Mouse (Mus musculus) limb, embryonic 14.5 days (tissue): Measurements from ENCODE around the gene Ptk6. TPM values are rescaled to one million over a fixed set of nuclear protein-coding genes. Genes with fewer than 3 reads are reported as not detected.

Source experiments
- ATAC-seq: fragments of 200-750 bp; cut with Nextera tagmentation; 2 replicates; pipeline ENCODE4 v1.8.0; 2017; ENCODE audit warnings: low read depth, moderate number of reproducible peaks, moderate TSS enrichment; ENCODE audit not compliant: low FRiP score
- DNase-seq: peaks from one replicate; pipeline ENCODE4 v3.0.0-alpha.2; 2015; ENCODE audit warnings: low spot score
- H3K27ac ChIP-seq: fragments of 300-500 bp; sonication (generic); replicated peaks from 2 replicates; pipeline ENCODE4 v1.5.1; 2014; ENCODE audit warnings: low read depth, mild to moderate bottlenecking, low read length, moderate library complexity, mixed read lengths
- H3K27me3 ChIP-seq: fragments of 300-500 bp; sonication (generic); 2 replicates; pipeline ENCODE4 v1.6.1; 2014; ENCODE audit warnings: low read length, mixed read lengths; ENCODE audit not compliant: control insufficient read depth, insufficient read depth
- H3K36me3 ChIP-seq: fragments of 300-500 bp; sonication (generic); 2 replicates; pipeline ENCODE4 v1.6.1; 2014; ENCODE audit warnings: mild to moderate bottlenecking, low read length, moderate library complexity, mixed read lengths; ENCODE audit not compliant: control insufficient read depth, insufficient read depth
- H3K4me1 ChIP-seq: fragments of 300-500 bp; sonication (generic); 2 replicates; pipeline ENCODE4 v1.6.1; 2014; ENCODE audit warnings: antibody characterized with exemption, low read length, mixed read lengths; ENCODE audit not compliant: control insufficient read depth, insufficient read depth
- H3K4me2 ChIP-seq: fragments of 300-500 bp; sonication (generic); replicated peaks from 2 replicates; pipeline ENCODE4 v1.6.1; 2014; ENCODE audit warnings: low read depth, mild to moderate bottlenecking, low read length, moderate library complexity; ENCODE audit not compliant: severe bottlenecking
- H3K4me3 ChIP-seq: fragments of 300-500 bp; sonication (generic); replicated peaks from 2 replicates; pipeline ENCODE4 v1.5.1; 2014; ENCODE audit warnings: low read length
- H3K9ac ChIP-seq: fragments of 300-500 bp; sonication (generic); 2 replicates; pipeline ENCODE4 v1.6.1; 2014; ENCODE audit warnings: mild to moderate bottlenecking, low read depth, low read length, moderate library complexity; ENCODE audit not compliant: severe bottlenecking
- H3K9me3 ChIP-seq: fragments of 300-500 bp; sonication (generic); 2 replicates; pipeline ENCODE4 v1.6.1; 2016; ENCODE audit warnings: low read length; ENCODE audit not compliant: control insufficient read depth
- POLR2A ChIP-seq: fragments of 200-500 bp; IDR thresholded peaks from 2 replicates; pipeline ENCODE4 v1.8.0; 2012; ENCODE audit warnings: inconsistent platforms, mild to moderate bottlenecking, moderate library complexity, borderline replicate concordance; ENCODE audit not compliant: insufficient read depth, insufficient read length; ENCODE audit errors: extremely low read depth
- WGBS: fragments of 180-500 bp; shearing (Covaris S2); extraction: QIAGEN DNeasy Blood & Tissue Kit; methylation state at CpG from one replicate; pipeline ENCODE4 v1.1.7; 2014; 5-methylcytosine and 5-hydroxymethylcytosine counted together
- polyA plus RNA-seq, 2 experiments: library from polyadenylated mRNA; depleted of rRNA in 1 of 2; stranded (reverse) in 1 of 2; unstranded in 1 of 2; fragments of >200 nt; fragmentation: Nextera tagmentation in 1 of 2; extraction: Ambion mirVana in 1 of 2; gene quantifications; 2 replicates each; pipeline versions ENCODE4 v1.2.1 to v1.2.3; 2012 to 2014

Gene Ptk6
- polyA plus RNA-seq, 2 experiments: 0.10 to 0.19 TPM

DNA sequence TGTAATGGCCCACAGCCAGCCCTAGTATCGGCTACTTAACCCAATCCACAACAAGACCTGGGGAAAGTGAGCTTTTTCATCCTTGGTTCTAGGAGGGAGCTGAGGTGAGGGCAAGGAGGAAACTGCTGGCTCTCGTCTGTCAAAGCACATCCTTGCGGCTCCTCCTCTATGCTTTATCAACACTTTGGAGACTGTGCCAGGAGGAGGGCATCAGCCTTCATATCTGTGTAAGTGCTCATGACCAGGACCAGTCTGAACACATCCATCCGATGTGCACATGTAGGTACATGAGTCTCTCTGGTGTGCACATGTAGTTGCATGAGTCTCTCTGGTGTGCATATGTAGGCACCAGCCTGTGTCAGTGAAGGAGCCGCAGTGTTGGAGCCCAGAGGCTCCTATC lies 3.1 kb upstream of the Ptk6 start:
- TF ChIP-seq POLR2A: no peak
- WGBS: 82% methylated on average over 5 of the region's 5 CpGs
- Histone ChIP-seq H3K9me3 (no peaks in the 10 kb centered on the region), H3K4me3 (no peak overlapping the region), H3K4me2 (no peak overlapping the region), H3K27ac (no peak overlapping the region), H3K36me3 (no peaks in the 10 kb centered on the region), H3K9ac (no peak overlapping the region), H3K4me1 (no peaks in the 10 kb centered on the region), H3K27me3 (no peaks in the 10 kb centered on the region)
- DNase-seq (no peak), ATAC-seq (no peak)

DNA sequence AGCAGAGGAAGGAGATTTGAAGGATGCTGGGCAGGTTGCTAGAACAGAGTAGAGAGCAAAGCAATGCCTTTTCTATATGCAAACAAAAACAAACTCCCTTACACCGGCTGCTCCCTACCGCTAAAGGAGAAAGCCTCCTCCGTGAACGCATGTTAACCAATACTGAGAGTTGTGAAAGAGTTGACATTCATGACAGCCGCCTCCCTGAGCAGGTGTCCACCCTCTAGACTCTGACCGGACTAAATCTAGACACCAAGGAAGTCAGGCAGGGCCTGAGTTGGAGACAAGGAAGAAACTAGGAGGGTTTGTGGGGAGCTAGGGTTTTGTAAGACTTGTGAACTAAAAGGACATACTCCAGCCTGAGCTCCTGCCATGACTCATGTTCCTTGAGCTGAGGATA lies 297 bp upstream of the Ptk6 start:
- WGBS: 78% methylated on average over 6 of the region's 6 CpGs
- ATAC-seq: no peak

DNA sequence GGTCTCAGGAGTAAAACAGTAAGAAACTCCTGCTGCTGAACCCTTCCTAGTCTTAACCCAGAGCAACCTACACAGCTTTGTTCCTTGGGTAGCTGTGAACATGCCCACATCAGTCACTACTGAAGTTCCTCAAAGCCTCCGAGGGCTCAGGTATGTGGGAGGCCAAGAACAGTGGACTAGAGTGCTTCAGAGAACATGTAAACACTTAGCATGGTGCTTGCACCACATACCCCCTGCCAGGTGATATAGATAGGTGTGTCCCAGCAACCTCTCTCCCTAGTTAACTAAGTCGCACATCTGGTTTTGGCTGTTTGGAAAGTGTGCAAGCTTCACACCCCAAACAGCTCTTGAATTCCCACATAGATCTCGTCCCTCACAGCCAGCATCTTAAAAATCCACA lies 983 bp downstream of the Ptk6 start:
- no peak for ATAC-seq
- H3K36me3 ChIP-seq: no peaks in the 10 kb centered on the region

More for the DNA sequence above, 297 bp upstream of the Ptk6 start:
- Histone ChIP-seq H3K27ac (no peak overlapping the region), H3K4me2 (no peak overlapping the region), H3K4me1 (no peaks in the 10 kb centered on the region), H3K9ac (no peak overlapping the region), H3K9me3 (no peaks in the 10 kb centered on the region), H3K4me3 (no peak overlapping the region), H3K36me3 (no peaks in the 10 kb centered on the region), H3K27me3 (no peaks in the 10 kb centered on the region)
- DNase-seq: no peak
- no peak for TF ChIP-seq POLR2A

DNA sequence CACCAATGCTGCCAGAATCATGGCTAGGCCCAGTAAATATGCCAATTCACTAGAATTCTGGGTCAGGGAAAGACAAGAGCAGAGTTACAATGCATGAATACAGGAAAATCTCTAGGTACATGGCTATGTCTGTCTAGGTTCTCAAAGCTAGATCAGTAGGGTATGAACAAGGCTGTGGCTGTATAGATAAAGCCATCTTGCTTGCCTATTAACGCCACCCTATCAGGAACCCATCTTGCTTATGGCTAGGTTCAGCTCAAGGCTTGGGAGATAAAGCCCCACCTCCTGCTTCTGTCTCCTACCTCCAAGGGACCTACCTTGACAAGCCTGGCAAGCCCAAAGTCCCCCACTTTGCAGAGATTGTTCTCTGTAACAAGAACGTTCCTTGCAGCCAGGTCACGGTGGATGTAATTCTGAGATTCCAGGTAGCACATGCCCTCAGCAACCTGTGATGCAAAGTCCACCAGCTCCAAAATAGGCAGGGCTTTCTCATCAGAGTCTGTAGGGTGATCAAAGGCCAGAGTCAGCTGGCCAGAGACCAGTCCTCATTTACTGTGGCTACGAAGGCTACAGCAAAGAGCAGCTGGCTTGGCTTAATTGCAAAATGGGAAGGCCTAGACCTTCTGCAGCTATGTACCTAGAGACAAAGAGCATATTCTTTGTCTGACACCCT lies 5.8 kb downstream of the Ptk6 start:
- H3K4me2 ChIP-seq: no peak overlapping the region
- ATAC-seq (no peak), DNase-seq (no peak)
- H3K9ac ChIP-seq: no peak overlapping the region
- H3K36me3 ChIP-seq: no peaks in the 10 kb centered on the region
- H3K27me3 ChIP-seq: no peaks in the 10 kb centered on the region
- TF ChIP-seq POLR2A: no peak
- no peaks in the 10 kb centered on the region for H3K9me3 ChIP-seq
- no peak overlapping the region for H3K27ac ChIP-seq
- H3K4me3 ChIP-seq: no peak overlapping the region
- 83% methylated on average over 4 of the region's 4 CpGs for WGBS
- no peaks in the 10 kb centered on the region for H3K4me1 ChIP-seq

More for the DNA sequence above, 983 bp downstream of the Ptk6 start:
- no peak overlapping the region for H3K4me2 ChIP-seq
- 62% methylated on average over 3 of the region's 3 CpGs for WGBS
- H3K4me3 ChIP-seq: no peak overlapping the region
- no peaks in the 10 kb centered on the region for H3K4me1 ChIP-seq
- no peak for DNase-seq
- H3K27ac ChIP-seq: no peak overlapping the region
- no peak for TF ChIP-seq POLR2A
- H3K9me3 ChIP-seq: no peaks in the 10 kb centered on the region
- no peak overlapping the region for H3K9ac ChIP-seq
- no peaks in the 10 kb centered on the region for H3K27me3 ChIP-seq

DNA sequence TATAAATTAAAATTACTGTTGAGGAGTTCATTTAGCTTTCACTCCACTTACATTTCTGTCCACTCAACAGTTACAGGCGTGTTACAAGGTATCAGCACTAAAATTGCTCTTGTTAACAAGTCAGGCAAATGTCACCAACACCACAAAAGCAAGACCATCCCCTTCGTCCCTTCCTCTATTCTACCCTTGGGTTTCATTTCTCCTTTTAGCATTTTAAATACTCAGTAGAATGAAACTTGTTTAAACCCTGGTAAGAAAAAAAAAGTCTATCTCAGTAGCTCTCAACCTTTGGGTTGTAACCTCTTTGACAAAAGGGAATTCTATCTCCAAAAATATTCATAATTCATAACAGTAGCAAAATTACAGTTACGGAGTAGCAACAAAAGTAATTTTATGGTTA lies 9.5 kb downstream of the Ptk6 start:
- WGBS: 66% methylated on average over 3 of the region's 3 CpGs
- TF ChIP-seq POLR2A: no peak
- Histone ChIP-seq H3K4me1 (peaks cover 8% of the 10 kb centered on the region; the same call in 1 of the 2 replicates), H3K4me2 (no peak overlapping the region), H3K27ac (no peak overlapping the region), H3K27me3 (no peaks in the 10 kb centered on the region), H3K9ac (no peak overlapping the region), H3K9me3 (no peaks in the 10 kb centered on the region), H3K36me3 (peaks cover 12% of the 10 kb centered on the region; the same call in 1 of the 2 replicates), H3K4me3 (no peak overlapping the region)
- DNase-seq: no peak
- no peak for ATAC-seq
